Mouse (Mus musculus): ENCODE measurements at regions not wholly inside any gene's neighbourhood (a gene's known extent, or its start where the extent isn't known, plus 50 kb on each side); places are given as distances from the start of the nearest gene placed in this dataset.

DNA sequence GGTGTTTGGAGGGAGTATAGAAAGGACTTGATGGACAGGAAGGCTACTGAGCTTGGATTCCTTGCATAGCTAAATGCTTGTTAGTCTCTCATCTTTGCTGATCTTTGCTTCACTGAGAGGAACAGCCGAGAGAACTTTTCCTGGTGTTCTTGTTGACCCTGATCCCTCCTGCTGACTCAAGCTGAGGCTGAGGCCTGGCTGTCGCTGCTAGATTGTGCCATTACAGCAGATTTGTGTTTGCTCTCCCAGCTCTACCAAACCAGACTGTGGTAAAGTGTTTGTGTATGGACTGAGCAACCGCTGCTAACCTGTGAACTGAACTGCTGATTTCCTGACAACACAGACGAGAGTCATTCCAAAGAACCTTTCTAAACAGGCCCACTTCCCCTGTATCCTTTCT lies 375.2 kb downstream of the Prdm2 start:
- Histone ChIP-seq H3K4me1 (ENCODE audit: control insufficient read depth in 2 of 2, insufficient read depth in 2 of 2, low read length in 2 of 2) (peaks cover 0 to 5% of the 10 kb centered on the region in 2 experiments; a peak in 1 of 4 replicates), H3K27ac (replicated peaks in 1 of 2; ENCODE audit: control insufficient read depth in 1 of 2, insufficient read depth in 1 of 2, low read depth in 2 of 2, low read length in 2 of 2) (no peak overlapping the region), H3K9me3 (ENCODE audit: control insufficient read depth, low read length) (no peaks in the 10 kb centered on the region), H3K27me3 (ENCODE audit: control insufficient read depth, insufficient read depth, low read length) (no peaks in the 10 kb centered on the region), H3K36me3 (ENCODE audit: control insufficient read depth, insufficient read depth, low read length) (no peaks in the 10 kb centered on the region), H3K9ac (ENCODE audit: low read length) (no peak overlapping the region), H3K4me2 (ENCODE audit: low read length) (no peak overlapping the region), H3K4me3 (ENCODE audit: control insufficient read depth in 1 of 2, insufficient read depth in 1 of 2, low read depth in 1 of 2, low read length in 2 of 2) (no peak overlapping the region)
- WGBS, result 66% methylated on average over 4 of the region's 4 CpGs
- ATAC-seq (ENCODE audit: insufficient number of reproducible peaks, insufficient read depth, low FRiP score, low read depth), result no peak

DNA sequence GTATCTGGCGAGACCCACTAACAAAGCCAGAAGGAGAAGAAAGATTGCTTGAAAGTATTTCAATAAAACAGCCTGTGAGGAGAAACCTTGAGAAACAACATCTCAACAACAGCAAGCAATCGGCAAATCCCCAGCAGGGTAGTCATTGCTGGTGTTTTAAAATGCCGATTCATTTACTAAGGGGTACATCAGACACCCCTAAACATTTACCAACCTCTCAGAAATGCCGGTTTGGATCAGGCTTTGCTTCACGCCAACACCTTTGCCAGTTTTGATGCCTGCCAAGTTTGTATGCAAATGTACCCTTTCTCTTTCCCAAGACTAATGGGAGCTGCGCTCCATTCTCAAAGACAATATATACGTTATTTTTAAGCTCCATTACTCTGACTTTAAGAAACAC lies 383.1 kb downstream of the Prdm2 start:
- 83% methylated on average over 7 of the region's 7 CpGs for WGBS
- no peak overlapping the region for H3K27ac ChIP-seq (replicated peaks in 1 of 2; ENCODE audit: control insufficient read depth in 1 of 2, insufficient read depth in 1 of 2, low read depth in 2 of 2, low read length in 2 of 2)
- H3K4me3 ChIP-seq (ENCODE audit: control insufficient read depth in 1 of 2, insufficient read depth in 1 of 2, low read depth in 1 of 2, low read length in 2 of 2), result no peak overlapping the region
- no peak for ATAC-seq (ENCODE audit: insufficient number of reproducible peaks, insufficient read depth, low FRiP score, low read depth)
- H3K27me3 ChIP-seq (ENCODE audit: control insufficient read depth, insufficient read depth, low read length), result no peaks in the 10 kb centered on the region
- H3K36me3 ChIP-seq (ENCODE audit: control insufficient read depth, insufficient read depth, low read length), result no peaks in the 10 kb centered on the region
- H3K9me3 ChIP-seq (ENCODE audit: control insufficient read depth, low read length), result no peaks in the 10 kb centered on the region
- H3K4me1 ChIP-seq (ENCODE audit: control insufficient read depth in 2 of 2, insufficient read depth in 2 of 2, low read length in 2 of 2), result no peaks in the 10 kb centered on the region
- no peak overlapping the region for H3K4me2 ChIP-seq (ENCODE audit: low read length)
- H3K9ac ChIP-seq (ENCODE audit: low read length), result no peak overlapping the region

DNA sequence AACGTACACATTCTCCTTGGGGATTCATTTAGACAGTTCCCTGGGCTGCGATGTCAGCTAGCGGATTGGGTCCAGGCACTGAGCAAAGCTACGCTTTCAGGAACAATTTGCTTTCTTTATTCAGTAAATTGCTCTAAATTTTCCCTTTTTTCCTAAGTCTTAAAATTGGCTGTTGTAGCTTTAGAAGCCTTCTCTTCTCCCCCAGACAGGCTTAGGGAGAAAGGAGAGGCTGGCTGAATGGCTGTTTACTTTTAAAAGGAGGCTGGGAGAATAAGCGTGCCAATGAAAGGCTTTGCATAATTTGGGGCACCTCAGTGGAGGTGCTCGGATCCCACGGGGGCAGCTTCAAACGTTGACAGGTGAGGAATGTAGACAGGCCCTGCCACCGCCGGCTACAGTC lies 383.8 kb downstream of the Prdm2 start:
- H3K36me3 ChIP-seq (ENCODE audit: control insufficient read depth, insufficient read depth, low read length), result no peaks in the 10 kb centered on the region
- no peak overlapping the region for H3K27ac ChIP-seq (replicated peaks in 1 of 2; ENCODE audit: control insufficient read depth in 1 of 2, insufficient read depth in 1 of 2, low read depth in 2 of 2, low read length in 2 of 2)
- H3K9ac ChIP-seq (ENCODE audit: low read length), result no peak overlapping the region
- 40% methylated on average over 10 of the region's 10 CpGs for WGBS
- H3K27me3 ChIP-seq (ENCODE audit: control insufficient read depth, insufficient read depth, low read length), result no peaks in the 10 kb centered on the region
- no peak for ATAC-seq (ENCODE audit: insufficient number of reproducible peaks, insufficient read depth, low FRiP score, low read depth)
- H3K4me2 ChIP-seq (ENCODE audit: low read length), result no peak overlapping the region
- H3K9me3 ChIP-seq (ENCODE audit: control insufficient read depth, low read length), result no peaks in the 10 kb centered on the region
- no peak overlapping the region for H3K4me3 ChIP-seq (ENCODE audit: control insufficient read depth in 1 of 2, insufficient read depth in 1 of 2, low read depth in 1 of 2, low read length in 2 of 2)
- no peaks in the 10 kb centered on the region for H3K4me1 ChIP-seq (ENCODE audit: control insufficient read depth in 2 of 2, insufficient read depth in 2 of 2, low read length in 2 of 2)

DNA sequence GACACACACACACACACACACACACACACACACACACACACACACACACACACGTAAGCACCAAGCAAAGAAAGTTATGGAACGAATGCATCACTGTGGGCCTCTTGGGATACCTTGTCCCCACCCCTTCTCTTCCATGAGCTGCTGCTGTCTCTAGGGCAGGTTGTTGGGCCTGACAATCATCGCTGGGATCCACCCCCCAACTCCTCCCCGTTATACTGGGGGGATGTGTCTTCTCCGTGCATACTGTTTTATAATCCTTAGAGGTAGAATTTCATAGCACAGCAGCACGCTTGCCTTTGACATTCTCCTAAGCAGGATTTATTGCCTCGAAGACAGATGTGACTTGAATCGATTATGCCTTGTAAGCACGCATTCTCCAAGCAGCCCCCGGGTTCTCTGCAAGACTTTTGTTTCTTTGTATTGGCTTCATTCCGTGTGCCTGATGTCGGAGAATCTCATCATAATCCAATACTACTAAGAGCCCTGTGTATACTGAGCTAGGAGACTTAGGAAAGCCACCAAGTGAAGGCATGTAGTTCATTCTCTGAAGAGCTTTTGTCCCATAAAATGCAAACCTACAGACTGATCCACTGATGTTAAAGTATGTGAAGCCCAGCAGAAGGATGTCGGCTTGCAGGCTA lies 386.4 kb downstream of the Prdm2 start:
- Histone ChIP-seq H3K27me3 (ENCODE audit: control insufficient read depth, insufficient read depth, low read length) (no peaks in the 10 kb centered on the region), H3K27ac (replicated peaks in 1 of 2; ENCODE audit: control insufficient read depth in 1 of 2, insufficient read depth in 1 of 2, low read depth in 2 of 2, low read length in 2 of 2) (no peak overlapping the region), H3K36me3 (ENCODE audit: control insufficient read depth, insufficient read depth, low read length) (no peaks in the 10 kb centered on the region), H3K9me3 (ENCODE audit: control insufficient read depth, low read length) (no peaks in the 10 kb centered on the region), H3K4me2 (ENCODE audit: low read length) (no peak overlapping the region), H3K9ac (ENCODE audit: low read length) (no peak overlapping the region), H3K4me3 (ENCODE audit: control insufficient read depth in 1 of 2, insufficient read depth in 1 of 2, low read depth in 1 of 2, low read length in 2 of 2) (no peak overlapping the region), H3K4me1 (ENCODE audit: control insufficient read depth in 2 of 2, insufficient read depth in 2 of 2, low read length in 2 of 2) (no peaks in the 10 kb centered on the region)
- WGBS, result 63% methylated on average over 13 of the region's 13 CpGs
- no peak for ATAC-seq (ENCODE audit: insufficient number of reproducible peaks, insufficient read depth, low FRiP score, low read depth)

DNA sequence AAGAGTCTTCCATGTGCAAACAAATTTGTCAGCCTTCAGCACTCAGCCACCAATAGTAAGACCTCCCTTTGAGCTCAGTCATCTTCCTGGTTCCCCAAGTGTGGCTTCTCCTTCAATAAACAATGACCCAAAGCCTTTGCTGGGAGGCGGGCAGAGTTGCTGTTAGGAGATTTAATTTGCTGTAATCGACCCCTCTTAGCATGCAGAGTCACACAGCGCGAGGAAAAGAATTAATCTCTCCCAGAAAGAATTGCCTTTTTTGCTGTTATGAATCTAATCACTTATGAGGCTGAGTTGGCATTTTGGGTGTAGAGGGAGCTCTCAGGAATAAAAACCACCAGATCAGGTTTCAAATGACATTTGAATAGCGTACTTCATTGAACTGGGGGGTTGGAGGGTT lies 387.0 kb downstream of the Prdm2 start:
- no peaks in the 10 kb centered on the region for H3K4me1 ChIP-seq (ENCODE audit: control insufficient read depth in 2 of 2, insufficient read depth in 2 of 2, low read length in 2 of 2)
- no peaks in the 10 kb centered on the region for H3K36me3 ChIP-seq (ENCODE audit: control insufficient read depth, insufficient read depth, low read length)
- H3K9ac ChIP-seq (ENCODE audit: low read length), result no peak overlapping the region
- H3K9me3 ChIP-seq (ENCODE audit: control insufficient read depth, low read length), result no peaks in the 10 kb centered on the region
- H3K4me3 ChIP-seq (ENCODE audit: control insufficient read depth in 1 of 2, insufficient read depth in 1 of 2, low read depth in 1 of 2, low read length in 2 of 2), result no peak overlapping the region
- ATAC-seq (ENCODE audit: insufficient number of reproducible peaks, insufficient read depth, low FRiP score, low read depth), result no peak
- no peak overlapping the region for H3K4me2 ChIP-seq (ENCODE audit: low read length)
- H3K27ac ChIP-seq (replicated peaks in 1 of 2; ENCODE audit: control insufficient read depth in 1 of 2, insufficient read depth in 1 of 2, low read depth in 2 of 2, low read length in 2 of 2), result no peak overlapping the region
- 63% methylated on average over 5 of the region's 5 CpGs for WGBS
- H3K27me3 ChIP-seq (ENCODE audit: control insufficient read depth, insufficient read depth, low read length), result no peaks in the 10 kb centered on the region

DNA sequence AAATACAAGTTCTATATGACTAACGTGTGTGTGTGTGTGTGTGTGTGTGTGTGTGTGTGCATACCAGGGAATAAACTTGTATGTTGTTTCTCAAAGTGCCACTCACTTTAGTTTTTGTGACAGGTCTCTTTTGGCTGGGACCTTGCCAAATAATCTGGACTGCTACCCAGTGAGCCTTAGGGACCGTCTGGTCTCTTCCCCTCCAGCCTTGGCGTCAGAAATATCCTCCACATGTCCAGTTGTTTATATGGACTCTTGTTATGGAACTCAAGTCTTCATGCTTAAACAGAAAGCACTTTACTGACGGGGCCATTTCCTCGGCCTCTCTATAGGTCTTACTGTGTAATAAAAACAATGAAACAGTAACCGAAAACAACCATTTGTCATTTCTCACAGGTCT lies 394.4 kb downstream of the Prdm2 start:
- no peaks in the 10 kb centered on the region for H3K36me3 ChIP-seq (ENCODE audit: control insufficient read depth, insufficient read depth, low read length)
- no peak for ATAC-seq (ENCODE audit: insufficient number of reproducible peaks, insufficient read depth, low FRiP score, low read depth)
- H3K4me3 ChIP-seq (ENCODE audit: control insufficient read depth in 1 of 2, insufficient read depth in 1 of 2, low read depth in 1 of 2, low read length in 2 of 2), result no peak overlapping the region
- 77% methylated on average over 6 of the region's 6 CpGs for WGBS
- no peaks in the 10 kb centered on the region for H3K4me1 ChIP-seq (ENCODE audit: control insufficient read depth in 2 of 2, insufficient read depth in 2 of 2, low read length in 2 of 2)
- no peaks in the 10 kb centered on the region for H3K27me3 ChIP-seq (ENCODE audit: control insufficient read depth, insufficient read depth, low read length)
- H3K9me3 ChIP-seq (ENCODE audit: control insufficient read depth, low read length), result peaks cover 4% of the 10 kb centered on the region; the same call in 1 of the 2 replicates
- H3K4me2 ChIP-seq (ENCODE audit: low read length), result no peak overlapping the region
- H3K9ac ChIP-seq (ENCODE audit: low read length), result no peak overlapping the region
- no peak overlapping the region for H3K27ac ChIP-seq (replicated peaks in 1 of 2; ENCODE audit: control insufficient read depth in 1 of 2, insufficient read depth in 1 of 2, low read depth in 2 of 2, low read length in 2 of 2)

DNA sequence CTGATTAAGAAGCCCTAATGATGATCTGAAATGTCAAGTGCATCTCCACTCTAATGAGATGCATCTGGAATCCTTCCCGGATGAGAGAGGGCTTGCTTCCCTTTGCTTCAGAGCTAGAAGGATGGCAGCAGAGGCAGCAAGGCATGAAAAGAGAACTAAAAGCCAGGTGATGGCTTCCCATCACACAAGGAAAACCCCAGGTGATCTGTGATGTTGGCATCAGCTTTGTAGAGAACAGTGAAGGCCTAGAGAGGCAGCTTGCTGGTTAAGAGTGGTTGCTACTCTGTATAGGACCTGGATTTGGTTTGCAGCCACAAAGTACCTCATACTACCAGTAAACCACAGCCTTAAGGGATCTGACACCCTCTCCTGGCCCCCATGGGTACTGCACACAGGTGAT lies 395.8 kb downstream of the Prdm2 start:
- Histone ChIP-seq H3K27me3 (ENCODE audit: control insufficient read depth, insufficient read depth, low read length) (no peaks in the 10 kb centered on the region), H3K27ac (replicated peaks in 1 of 2; ENCODE audit: control insufficient read depth in 1 of 2, insufficient read depth in 1 of 2, low read depth in 2 of 2, low read length in 2 of 2) (no peak overlapping the region), H3K9me3 (ENCODE audit: control insufficient read depth, low read length) (peaks cover 4% of the 10 kb centered on the region; the same call in 1 of the 2 replicates), H3K9ac (ENCODE audit: low read length) (no peak overlapping the region), H3K36me3 (ENCODE audit: control insufficient read depth, insufficient read depth, low read length) (no peaks in the 10 kb centered on the region), H3K4me2 (ENCODE audit: low read length) (no peak overlapping the region), H3K4me1 (ENCODE audit: control insufficient read depth in 2 of 2, insufficient read depth in 2 of 2, low read length in 2 of 2) (no peaks in the 10 kb centered on the region), H3K4me3 (ENCODE audit: control insufficient read depth in 1 of 2, insufficient read depth in 1 of 2, low read depth in 1 of 2, low read length in 2 of 2) (no peak overlapping the region)
- no peak for ATAC-seq (ENCODE audit: insufficient number of reproducible peaks, insufficient read depth, low FRiP score, low read depth)
- WGBS, result 84% methylated on average over 1 of the region's 1 CpGs

DNA sequence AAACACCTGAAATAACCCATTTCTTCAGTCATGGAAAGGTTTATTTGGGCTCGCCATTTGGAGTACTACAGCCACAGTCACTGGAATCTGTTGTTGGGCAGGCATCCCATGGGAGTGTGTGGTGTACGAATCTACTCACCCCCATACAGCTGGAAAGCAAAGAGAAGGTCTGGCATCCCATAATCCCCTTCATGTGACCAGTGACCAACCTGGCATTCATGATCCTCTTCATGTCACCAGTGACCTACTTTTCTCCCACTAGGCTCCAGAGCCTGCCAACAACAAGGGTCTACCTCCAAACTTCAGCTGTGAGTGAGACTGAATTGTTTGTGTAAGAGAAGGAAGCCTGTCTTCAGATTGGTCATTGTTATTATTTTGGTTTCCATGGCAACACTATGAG lies 409.0 kb downstream of the Prdm2 start:
- Histone ChIP-seq H3K9me3 (ENCODE audit: control insufficient read depth, low read length) (no peaks in the 10 kb centered on the region), H3K27me3 (ENCODE audit: control insufficient read depth, insufficient read depth, low read length) (no peaks in the 10 kb centered on the region), H3K4me3 (ENCODE audit: control insufficient read depth in 1 of 2, insufficient read depth in 1 of 2, low read depth in 1 of 2, low read length in 2 of 2) (no peak overlapping the region), H3K9ac (ENCODE audit: low read length) (no peak overlapping the region), H3K27ac (replicated peaks in 1 of 2; ENCODE audit: control insufficient read depth in 1 of 2, insufficient read depth in 1 of 2, low read depth in 2 of 2, low read length in 2 of 2) (no peak overlapping the region), H3K36me3 (ENCODE audit: control insufficient read depth, insufficient read depth, low read length) (no peaks in the 10 kb centered on the region), H3K4me2 (ENCODE audit: low read length) (no peak overlapping the region), H3K4me1 (ENCODE audit: control insufficient read depth in 2 of 2, insufficient read depth in 2 of 2, low read length in 2 of 2) (no peaks in the 10 kb centered on the region)
- 76% methylated on average over 2 of the region's 2 CpGs for WGBS
- no peak for ATAC-seq (ENCODE audit: insufficient number of reproducible peaks, insufficient read depth, low FRiP score, low read depth)
